Mouse (Mus musculus): Measurements from ENCODE around the gene Rbfox2.

- no peak for TF ChIP-seq EP300 (IDR thresholded peaks at IDR 0.05; ENCODE audit: low read length)
- no peak for TF ChIP-seq CTCF (conservative IDR thresholded peaks at IDR 0.05 in 1 of 2, IDR thresholded peaks at IDR 0.05 in 1 of 2; ENCODE audit: low read depth in 2 of 2, low read length in 2 of 2)
- TF ChIP-seq TCF12 (IDR thresholded peaks at IDR 0.05; ENCODE audit: low read depth, low read length): no peak
- no peak for TF ChIP-seq MEF2A (IDR thresholded peaks at IDR 0.05; ENCODE audit: borderline replicate concordance, low read depth, low read length)
- no peak for TF ChIP-seq POLR2A (IDR thresholded peaks at IDR 0.05; ENCODE audit: low read depth, low read length)
- no peak for TF ChIP-seq RCOR1 (conservative IDR thresholded peaks at IDR 0.05; ENCODE audit: low read depth, low read length)
- TF ChIP-seq JUND (conservative IDR thresholded peaks at IDR 0.05; ENCODE audit: low read depth, low read length): no peak
- no peak for TF ChIP-seq SIN3A (IDR thresholded peaks at IDR 0.05; ENCODE audit: low read length)
- TF ChIP-seq ETS1 (conservative IDR thresholded peaks at IDR 0.05; ENCODE audit: low read depth, low read length): no peak
- no peak for TF ChIP-seq TBP (conservative IDR thresholded peaks at IDR 0.05; ENCODE audit: low read depth, low read length)
- no peak for TF ChIP-seq NRF1 (IDR thresholded peaks at IDR 0.05; ENCODE audit: low read depth, low read length)
These were observed 13.3 kb downstream of the Rbfox2 start for GRCm38 (mm10) chr15:77293493-77293892.
